In the genomic region with DNA sequence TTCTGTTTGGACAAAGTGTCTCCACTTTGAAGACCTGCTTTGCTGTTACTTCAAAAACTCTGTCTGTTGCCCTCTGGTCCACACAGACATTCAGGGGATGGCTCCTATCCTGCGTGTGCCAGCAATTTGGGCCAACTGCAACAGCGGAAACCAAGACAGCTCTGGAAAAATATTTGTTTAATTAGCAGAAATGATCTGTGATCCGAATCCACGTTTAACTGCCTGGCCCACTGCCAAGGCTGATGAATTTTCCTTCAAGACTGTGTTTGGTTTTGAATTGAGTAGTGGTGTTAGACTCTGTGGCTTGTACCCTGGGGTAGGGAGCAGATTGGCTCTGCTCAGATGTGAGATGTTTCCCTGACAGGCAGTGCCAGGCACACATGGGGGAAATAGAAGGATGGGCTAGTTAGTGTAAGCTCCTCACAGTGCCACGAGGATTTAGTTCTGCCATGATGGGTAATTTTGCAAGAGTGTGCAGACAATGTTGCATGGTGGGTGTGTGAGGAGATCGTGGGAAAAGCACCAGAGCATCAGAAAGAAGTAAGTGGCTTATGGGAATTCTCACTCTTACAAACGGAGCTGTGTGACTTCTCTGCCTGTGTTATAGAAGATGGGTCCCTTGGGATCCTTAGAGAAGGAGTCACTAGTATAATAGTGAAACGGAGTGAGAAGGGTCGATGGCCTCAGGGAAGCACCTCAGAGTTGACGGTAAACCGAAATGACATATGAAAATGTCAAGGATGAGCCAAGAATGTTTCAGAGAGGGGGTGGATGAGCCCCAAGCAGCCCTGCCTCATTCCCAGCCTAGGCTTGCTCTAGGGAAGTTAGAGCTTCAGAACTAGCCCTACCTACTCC, we compare ENCODE assay signal across 10 mouse cellular contexts. TPM values are rescaled to one million over a fixed set of nuclear protein-coding genes. Genes with fewer than 3 reads are reported as not detected.
DNase-seq lines count a peak whose midpoint lies in the region; ATAC-seq and TF ChIP-seq lines count a peak whose summit lies in the region.
"Had no signal": no experiment of that assay in that cellular context is flagged by ENCODE, and none has a peak within 500 bp of the region (broad histone marks: within the 10 kb centered on the region; RNA-seq: fewer than 3 reads in every experiment).

No protein-coding gene starts in this region.

- peak; percentile 76 for ATAC-seq in forebrain, postnatal 0 days
- ATAC-seq in midbrain, postnatal 0 days (ENCODE audit: low FRiP score), result no peak; the same call in 1 of the 2 replicates

- H3K27me3 ChIP-seq in forebrain, postnatal 0 days (ENCODE audit: insufficient read depth, low read length), result no peaks in the 10 kb centered on the region
- H3K27me3 ChIP-seq in midbrain, postnatal 0 days (ENCODE audit: insufficient read depth, low read length), result no peaks in the 10 kb centered on the region

- WGBS in forebrain, postnatal 0 days, result 51% methylated on average over 11 of the region's 11 CpGs
- 75% methylated on average over 11 of the region's 11 CpGs for WGBS in midbrain, postnatal 0 days

- H3K4me2 ChIP-seq in forebrain, postnatal 0 days (ENCODE audit: low read depth), result no peak overlapping the region
- H3K4me2 ChIP-seq in midbrain, postnatal 0 days (ENCODE audit: low read depth, low read length, poor library complexity, severe bottlenecking), result no peak overlapping the region

- no peak overlapping the region for H3K9ac ChIP-seq in forebrain, postnatal 0 days
- no peak overlapping the region for H3K9ac ChIP-seq in midbrain, postnatal 0 days (replicated peaks; ENCODE audit: low read length, poor library complexity, severe bottlenecking)

- no peaks in the 10 kb centered on the region for H3K36me3 ChIP-seq in forebrain, postnatal 0 days (ENCODE audit: insufficient read depth)
- no peaks in the 10 kb centered on the region for H3K36me3 ChIP-seq in midbrain, postnatal 0 days (ENCODE audit: insufficient read depth, low read length)
- H3K36me3 ChIP-seq: G1E had no signal

- TF ChIP-seq CTCF in forebrain, postnatal 0 days (IDR thresholded peaks at IDR 0.05; ENCODE audit: low read depth), result no peak
- TF ChIP-seq CTCF in midbrain, postnatal 0 days (IDR thresholded peaks at IDR 0.05), result no peak

- DNase-seq in heart, adult 9 months (ENCODE audit: low spot score in 2 of 2), result peak; percentile 24 to 27
- no peak for DNase-seq in heart, adult 8-10 months (ENCODE audit: low spot score)
- DNase-seq in adipocyte (ENCODE audit: low spot score), result peak; percentile 59
- DNase-seq in forebrain, postnatal 0 days, result peak; percentile 55
- peak; percentile 85 for DNase-seq in kidney, postnatal 14 days
- DNase-seq in midbrain, postnatal 0 days (ENCODE audit: low spot score), result peak; percentile 69
- DNase-seq in spleen, postnatal 14 days (ENCODE audit: low spot score in 2 of 2), result no peak
- no peak for DNase-seq in thymus, postnatal 0 days (ENCODE audit: low spot score)

- no peaks in the 10 kb centered on the region for H3K9me3 ChIP-seq in forebrain, postnatal 0 days (ENCODE audit: low read length)
- H3K9me3 ChIP-seq in midbrain, postnatal 0 days (ENCODE audit: low read length), result no peaks in the 10 kb centered on the region
- H3K9me3 ChIP-seq: G1E had no signal

- no peak overlapping the region for H3K4me3 ChIP-seq in forebrain, postnatal 0 days (ENCODE audit: low read depth, low read length)
- no peak overlapping the region for H3K4me3 ChIP-seq in midbrain, postnatal 0 days (ENCODE audit: low read depth, low read length)

- no peaks in the 10 kb centered on the region for H3K4me1 ChIP-seq in forebrain, postnatal 0 days (ENCODE audit: insufficient read depth)
- H3K4me1 ChIP-seq in midbrain, postnatal 0 days (ENCODE audit: insufficient read depth, low read length), result no peaks in the 10 kb centered on the region

- no peak overlapping the region for H3K27ac ChIP-seq in forebrain, postnatal 0 days (ENCODE audit: low read depth, low read length)
- no peak overlapping the region for H3K27ac ChIP-seq in midbrain, postnatal 0 days (ENCODE audit: low read depth, low read length)

RNA-seq across cellular contexts. Expression of a gene that starts 33.7 kb away (rescaled TPM):
- total RNA-seq in heart, adult 8-10 months (2022), result not detected
- not detected in 2 replicates for total RNA-seq in forebrain, postnatal 0 days (2014; rRNA removed)
- not detected in 2 replicates for polyA plus RNA-seq in forebrain, postnatal 0 days (2015; fragmentation: Nextera tagmentation; extraction: Ambion mirVana)
- 0.44 TPM in 1 of 2 replicates, not detected in the other for total RNA-seq in midbrain, postnatal 0 days (2014; rRNA removed)
- polyA plus RNA-seq in midbrain, postnatal 0 days (2015; fragmentation: Nextera tagmentation; extraction: Ambion mirVana), result not detected in 2 replicates
- 0.35 and 1.2 TPM in 2 replicates for polyA plus RNA-seq in thymus, postnatal 0 days (2015; fragmentation: Nextera tagmentation; extraction: Ambion mirVana)
- polyA plus RNA-seq: G1E; liver, embryonic 16.5 days had no signal

Comparison
In these comparisons a context has a peak if more than half of its experiments do, and no peak if none do; other contexts are left out.
1. DNase-seq: peak in heart, adult 9 months (2 of 2), adipocyte (single experiment), forebrain, postnatal 0 days (single experiment), kidney, postnatal 14 days (single experiment) and midbrain, postnatal 0 days (single experiment); none in heart, adult 8-10 months (single experiment), spleen, postnatal 14 days (0 of 2) and thymus, postnatal 0 days (single experiment).